Mouse (Mus musculus) adrenal gland, postnatal 14 days (tissue): ENCODE results near the gene Jpt2. TPM values are rescaled to one million over a fixed set of nuclear protein-coding genes. Genes with fewer than 3 reads are reported as not detected.
"Not testable (repeated sequence)": the region's sequence is repeated elsewhere in the genome, so short reads cannot be mapped to it uniquely, and the experiment has no call there.

ENCODE experiments used
- DNase-seq: peaks from one replicate; pipeline ENCODE4 v3.0.0; 2021; ENCODE audit warnings: mixed read lengths
- long read RNA-seq, 2 experiments: library from polyadenylated mRNA; stranded (forward); transcript quantifications; one replicate each; pipeline ENCODE4 v2.0.0; 2021
- total RNA-seq: library from RNA; stranded (reverse); gene quantifications from 2 replicates; pipeline ENCODE4 v1.2.3, GENCODE M21; 2021

Gene Jpt2
- total RNA-seq: 33.9 and 45.2 TPM in 2 replicates
- long read RNA-seq, experiment 1, transcript Jpt2-201 (5 exons, 2,672 nt): major isoform, 49 of 54 reads
- long read RNA-seq, experiment 1, partial matches to known transcripts: 0 of 54 reads
- long read RNA-seq, experiment 1, other reads (novel, unspliced or antisense): 5 of 54 reads
- long read RNA-seq, experiment 2, transcript Jpt2-201 (5 exons, 2,672 nt): major isoform, 32 of 41 reads
- long read RNA-seq, experiment 2, partial matches to known transcripts: 1 of 41 reads
- long read RNA-seq, experiment 2, other reads (novel, unspliced or antisense): 7 of 41 reads

GRCm38 (mm10) chr17:24960135-24960851 is at the start of gene Jpt2:
Gene Jpt2 (minus strand): TSS chr17:24960689.
- peak; percentile 99 for DNase-seq

GRCm38 (mm10) chr17:25007480-25007879 is 47.0 kb upstream of the Jpt2 start:
- no peak for DNase-seq

GRCm38 (mm10) chr17:25005102-25005501 is 44.6 kb upstream of the Jpt2 start:
- no peak for DNase-seq

DNA sequence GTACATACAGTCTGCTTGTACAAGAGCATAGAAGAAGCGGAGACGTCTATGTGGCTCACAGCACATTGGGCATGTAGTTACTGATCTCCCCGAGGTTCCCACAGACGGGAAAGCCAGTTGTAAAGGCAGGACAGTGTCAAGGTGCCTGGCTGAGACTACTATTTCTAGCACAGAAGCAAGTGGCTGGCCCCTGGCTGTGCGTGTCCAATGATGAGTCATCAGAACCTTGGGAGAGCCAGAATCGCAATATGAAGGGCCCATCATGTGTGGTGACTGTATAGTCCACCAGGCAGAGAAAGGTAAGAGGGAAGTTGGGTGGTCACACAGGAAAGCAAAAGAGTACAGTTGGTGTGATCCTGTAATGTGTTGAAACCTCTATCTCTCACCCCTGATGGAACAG is 34.2 kb upstream of the Jpt2 start:
- peak; percentile 52 for DNase-seq

- no peak for DNase-seq
These were observed 26.7 kb upstream of the Jpt2 start for GRCm38 (mm10) chr17:24987221-24987620.

DNA sequence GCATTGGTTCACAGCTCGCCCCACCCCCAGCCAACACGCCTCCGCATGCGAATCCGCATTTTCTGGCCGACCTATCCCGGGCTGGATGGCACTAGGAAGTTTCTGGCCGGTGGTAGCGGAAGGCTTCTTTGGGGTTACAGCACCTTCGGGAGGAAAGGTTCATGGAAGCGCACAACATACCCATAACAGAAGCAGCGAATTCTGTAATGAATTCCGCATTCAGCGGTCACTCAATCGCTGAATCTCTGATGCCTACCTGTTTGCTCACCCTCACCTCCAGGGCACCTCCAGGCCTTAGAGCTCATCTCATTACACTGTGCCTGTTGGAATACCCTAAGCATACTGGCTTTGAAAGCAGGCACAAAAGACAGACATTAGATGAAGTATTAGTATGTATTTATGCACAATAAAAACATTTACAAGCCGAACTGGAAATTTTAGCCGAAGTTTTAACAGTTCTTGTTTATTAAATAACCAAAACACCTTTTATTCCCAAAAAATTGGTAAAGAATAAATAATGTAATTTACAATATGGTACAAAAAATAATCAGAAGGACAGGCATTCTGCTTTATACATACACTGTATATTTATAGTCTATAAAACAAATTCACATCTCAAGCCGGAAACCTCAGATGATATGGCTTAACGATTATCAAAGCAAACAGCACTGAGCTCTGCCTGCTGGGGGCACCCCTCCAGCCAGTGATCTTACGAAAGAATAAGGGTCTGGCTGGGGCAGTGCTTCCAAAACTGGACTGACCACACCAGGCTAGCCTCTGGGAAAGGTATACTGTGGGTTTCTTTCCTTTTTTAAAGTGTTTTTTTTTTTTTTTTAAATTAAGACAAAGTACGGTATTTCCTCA is 595 bp upstream of the Jpt2 start:
- DNase-seq: no peak

- no peak for DNase-seq
These were observed 1.1 kb downstream of the Jpt2 start for GRCm38 (mm10) chr17:24959371-24959770.

DNA sequence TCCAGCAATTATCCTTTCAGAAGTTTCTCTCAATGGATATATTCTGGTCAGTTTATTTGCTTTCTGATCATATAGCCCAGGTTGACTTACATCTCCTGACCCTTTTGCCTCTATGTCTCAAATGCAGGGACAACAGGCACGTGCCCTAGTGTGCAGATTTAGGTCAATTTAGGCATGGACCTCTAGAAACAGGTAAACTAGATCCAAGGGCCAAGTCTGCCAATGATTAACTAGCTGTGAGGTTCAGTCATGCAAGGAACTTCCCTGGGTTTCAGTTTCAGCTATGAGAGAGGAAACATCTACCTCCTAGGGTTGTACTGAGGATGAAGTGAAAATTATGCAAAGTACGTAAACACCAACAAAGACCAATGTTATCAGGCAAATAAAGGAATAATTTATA is 7.2 kb downstream of the Jpt2 start:
- no peak for DNase-seq

GRCm38 (mm10) chr17:24950671-24951070 is 9.8 kb downstream of the Jpt2 start:
- DNase-seq: no peak

- no peak for DNase-seq
These were observed 12.3 kb downstream of the Jpt2 start for GRCm38 (mm10) chr17:24948204-24948603.

- not testable (repeated sequence) for DNase-seq
These were observed 16.9 kb downstream of the Jpt2 start for GRCm38 (mm10) chr17:24943589-24943988.

- DNase-seq: no peak
These were observed 17.5 kb downstream of the Jpt2 start for GRCm38 (mm10) chr17:24943036-24943435.

- peak; percentile 54 for DNase-seq
These were observed 18.0 kb downstream of the Jpt2 start for GRCm38 (mm10) chr17:24942453-24942852.

DNA sequence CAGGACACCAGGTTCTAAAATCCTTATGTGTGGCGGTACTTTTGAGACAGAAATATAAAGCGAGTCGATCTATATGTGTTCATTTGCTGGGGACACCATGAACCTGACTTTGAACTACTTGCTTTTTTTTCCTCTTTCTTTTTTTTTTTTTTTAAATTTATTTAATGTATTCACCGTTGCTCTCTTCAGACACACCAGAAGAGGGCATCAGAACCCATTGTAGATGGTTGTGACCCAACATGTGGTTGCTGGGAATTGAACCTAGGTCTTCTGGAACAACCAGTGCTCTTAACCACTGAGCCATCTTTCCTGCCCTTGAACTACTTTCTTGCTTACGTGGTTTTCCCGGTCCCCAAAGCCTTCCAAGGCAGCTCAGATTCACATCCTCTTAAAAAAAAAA is 23.2 kb downstream of the Jpt2 start:
- DNase-seq: no peak

DNA sequence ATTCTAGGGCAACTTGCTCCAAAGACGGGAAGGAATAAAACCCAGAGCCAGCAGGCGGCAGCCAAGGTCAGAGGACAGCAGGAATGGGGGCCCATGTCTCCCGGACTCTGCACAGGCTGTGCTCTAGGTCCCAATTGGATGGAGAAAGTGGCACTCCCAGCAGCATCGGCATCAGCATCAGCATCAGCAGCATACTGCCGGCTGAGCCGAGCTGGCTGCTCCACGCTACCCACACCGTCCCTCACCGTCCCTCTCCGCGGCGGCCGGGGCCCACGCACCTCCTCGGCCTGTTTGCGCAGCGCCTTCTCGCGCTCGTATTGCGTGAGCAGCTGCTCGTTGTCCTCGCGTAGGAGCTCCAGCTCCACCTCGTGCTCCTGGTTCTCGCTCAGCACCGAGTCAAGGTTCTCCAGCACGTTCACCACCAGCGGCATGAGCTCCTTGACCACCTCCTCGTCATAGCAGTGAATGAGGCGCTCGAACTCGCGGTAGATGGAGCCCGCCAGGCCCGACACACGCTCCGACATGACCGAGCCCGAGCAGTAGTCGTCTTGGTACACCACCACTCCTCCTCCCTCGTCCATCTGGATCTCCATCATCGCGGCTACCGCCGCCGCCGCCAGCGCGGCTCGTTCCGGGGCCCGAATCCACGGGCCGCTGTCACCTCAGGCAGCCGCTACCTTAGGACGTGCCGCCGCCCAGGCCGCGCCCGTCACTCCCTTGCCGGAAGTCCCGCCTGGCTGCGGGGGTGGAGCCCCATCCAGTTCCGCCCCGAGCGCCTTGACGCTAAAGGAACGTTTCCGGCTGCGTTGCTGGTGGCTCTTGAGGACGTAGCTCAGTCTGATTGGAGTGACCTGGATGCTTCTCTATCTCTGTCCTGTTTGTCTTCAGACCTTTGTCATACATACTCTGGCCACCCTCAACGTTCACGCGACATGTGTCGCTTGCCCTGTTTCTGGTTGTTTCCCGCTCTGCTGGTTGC is 23.9 kb downstream of the Jpt2 start, which contains the start of gene Mapk8ip3:
TSS of gene Mapk8ip3 (minus strand) at position 719 of the 979 bp plus-strand sequence.
- peak; percentile 98 for DNase-seq

DNA sequence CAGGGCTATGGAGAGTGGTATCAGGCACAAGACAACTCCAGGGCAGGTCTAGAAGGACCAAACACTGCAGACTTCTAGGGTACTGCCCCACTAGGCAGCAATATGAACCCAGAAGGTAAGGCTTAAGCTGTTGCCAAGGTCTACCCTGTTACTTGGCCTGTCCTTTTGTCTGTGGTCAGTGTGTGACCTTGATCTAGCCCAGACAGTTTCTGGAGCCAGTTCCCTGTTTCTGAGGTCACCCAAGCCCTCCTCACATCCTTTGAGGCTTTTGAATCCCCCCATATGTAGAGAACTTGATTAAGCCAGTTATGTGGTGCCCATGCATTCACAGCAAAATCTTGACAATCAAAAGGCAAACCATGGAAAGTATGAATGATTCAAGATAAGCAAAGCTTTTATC is 24.8 kb downstream of the Jpt2 start:
- no peak for DNase-seq

- peak; percentile 32 for DNase-seq
These were observed 25.6 kb downstream of the Jpt2 start for GRCm38 (mm10) chr17:24934926-24935325.

DNA sequence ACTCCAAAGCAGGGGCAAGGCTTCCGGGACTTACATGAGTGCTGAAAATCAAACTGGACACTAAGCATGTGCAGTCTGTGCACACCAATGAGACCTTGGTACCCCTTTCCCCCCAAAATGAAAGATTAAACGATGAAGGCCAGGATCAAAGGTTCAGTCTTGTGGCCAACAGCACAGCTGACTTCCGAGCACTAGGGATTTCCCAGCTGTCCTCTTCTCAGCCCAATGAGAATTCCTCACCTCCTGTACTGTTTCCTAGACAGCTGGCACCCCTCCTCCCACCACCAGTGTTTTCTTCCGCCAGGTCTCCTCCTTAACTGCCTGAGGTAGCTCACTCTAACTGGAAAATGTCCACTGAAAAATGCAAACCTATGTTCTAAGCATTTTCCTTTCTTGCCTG is 27.3 kb downstream of the Jpt2 start:
- DNase-seq: no peak

DNA sequence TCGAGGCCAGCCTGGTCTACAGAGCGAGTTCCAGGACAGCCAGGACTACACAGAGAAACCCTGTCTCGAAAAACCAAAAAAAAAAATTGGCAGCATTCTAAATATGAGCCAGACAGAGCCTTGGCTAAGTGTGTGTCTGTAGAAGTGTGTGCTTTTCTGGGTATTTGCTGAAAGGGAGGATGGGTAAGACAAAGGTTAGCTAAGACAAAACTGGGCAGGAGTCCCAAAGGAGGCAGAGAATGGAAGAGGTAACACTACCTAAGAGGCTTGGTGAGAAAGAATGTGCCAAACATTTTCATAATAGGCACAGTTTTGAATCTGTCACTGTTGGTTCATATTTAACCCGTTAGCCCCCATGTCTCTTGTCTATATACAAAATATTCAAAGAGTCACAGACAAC is 28.1 kb downstream of the Jpt2 start:
- no peak for DNase-seq

DNA sequence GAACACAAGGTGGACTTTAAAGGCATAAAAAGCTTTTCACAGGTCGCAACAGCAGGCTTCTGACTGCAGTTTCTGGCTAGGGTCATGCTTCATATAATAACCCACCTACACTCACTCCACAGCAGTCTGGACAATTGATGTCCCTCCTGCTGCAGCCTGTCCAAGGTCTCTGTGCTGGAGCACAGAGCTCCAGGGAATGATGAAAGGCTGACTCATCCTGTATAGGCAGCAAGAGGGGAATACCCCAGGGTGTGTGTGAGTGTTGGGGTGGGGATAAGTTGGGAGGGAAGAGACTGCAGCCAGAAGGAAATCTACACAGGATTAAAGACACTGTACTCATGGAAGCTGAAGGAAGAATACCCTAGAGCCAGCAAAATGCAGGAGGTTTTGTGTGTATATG is 31.0 kb downstream of the Jpt2 start:
- peak; percentile 69 for DNase-seq

DNA sequence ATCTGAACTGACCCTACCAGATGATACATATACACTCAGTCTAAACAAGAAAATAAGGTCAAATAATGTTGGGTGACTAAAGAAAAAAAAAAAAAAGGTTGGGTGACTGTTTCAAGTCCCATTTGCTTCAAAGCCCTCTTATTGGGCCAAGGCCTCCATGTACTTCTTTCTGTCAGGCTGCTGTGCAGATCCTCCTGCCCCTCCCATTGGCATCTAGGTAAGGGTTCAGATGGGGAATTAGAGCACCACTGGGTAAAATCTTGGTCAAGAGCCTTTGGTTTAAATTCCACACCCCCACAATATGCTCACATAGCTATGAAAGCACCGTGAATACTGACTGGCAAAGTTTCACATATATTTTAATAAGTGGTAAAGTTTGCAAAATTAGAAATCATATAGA is 37.2 kb downstream of the Jpt2 start:
- DNase-seq: no peak

DNA sequence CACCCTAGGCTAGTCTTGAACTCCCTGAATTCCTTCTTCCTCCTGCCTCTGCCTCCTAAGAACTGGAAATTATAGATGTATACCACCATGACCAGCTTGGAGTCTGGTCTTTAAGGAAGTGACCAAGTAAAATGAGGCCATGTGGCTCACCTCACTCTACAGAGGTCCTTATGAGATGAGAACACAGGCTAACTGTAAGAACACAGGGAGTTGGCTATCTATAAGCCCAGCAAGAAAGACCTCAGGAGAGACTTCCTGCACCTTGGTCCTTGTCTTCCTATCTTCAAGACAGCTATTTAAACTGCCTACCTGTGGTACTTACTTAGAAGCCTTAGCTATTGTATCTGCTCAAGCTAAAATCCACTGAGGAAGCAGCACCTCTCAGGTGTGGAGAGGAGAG is 46.5 kb downstream of the Jpt2 start:
- no peak for DNase-seq
